ENCODE assay signal across 8 mouse cellular contexts in genomic region chr16:37868506-37869469, GRCm38 (mm10). TPM values are rescaled to one million over a fixed set of nuclear protein-coding genes. Genes with fewer than 3 reads are reported as not detected.
DNase-seq lines count a peak whose midpoint lies in the region; ATAC-seq and TF ChIP-seq lines count a peak whose summit lies in the region.

No protein-coding gene starts in this region.

- peaks cover 26% of the 10 kb centered on the region for H3K4me1 ChIP-seq in erythroblast, embryonic 14.5 days (ENCODE audit: control insufficient read depth)
- peaks cover 22% of the 10 kb centered on the region for H3K4me1 ChIP-seq in forebrain, postnatal 0 days (ENCODE audit: insufficient read depth)
- H3K4me1 ChIP-seq in limb, embryonic 11.5 days (ENCODE audit: control insufficient read depth, insufficient read depth, low read length) = peaks cover 6% of the 10 kb centered on the region; the same call in 1 of the 2 replicates
- peaks cover 31% of the 10 kb centered on the region for H3K4me1 ChIP-seq in midbrain, embryonic 10.5 days
- peaks cover 17% of the 10 kb centered on the region for H3K4me1 ChIP-seq in stomach, embryonic 16.5 days (ENCODE audit: control insufficient read depth, insufficient read depth, low read length)

- peak overlapping the region; percentile 95 for H3K9ac ChIP-seq in forebrain, postnatal 0 days
- peak overlapping the region; percentile 99 for H3K9ac ChIP-seq in limb, embryonic 11.5 days (ENCODE audit: low read length)
- H3K9ac ChIP-seq in stomach, embryonic 16.5 days (ENCODE audit: low read length) = peak overlapping the region; percentile 99

- peak overlapping the region; percentile 86 for H3K4me3 ChIP-seq in erythroblast, embryonic 14.5 days (replicated peaks)
- peak overlapping the region; percentile 98 for H3K4me3 ChIP-seq in forebrain, postnatal 0 days (ENCODE audit: low read depth, low read length)
- peak overlapping the region; percentile 98 for H3K4me3 ChIP-seq in limb, embryonic 11.5 days (ENCODE audit: low read depth, low read length)
- H3K4me3 ChIP-seq in midbrain, embryonic 10.5 days = peak overlapping the region; percentile 82
- H3K4me3 ChIP-seq in stomach, embryonic 16.5 days (replicated peaks; ENCODE audit: low read length) = peak overlapping the region; percentile 99

- under 1% methylated on average over 81 of the region's 87 CpGs for WGBS in forebrain, postnatal 0 days
- WGBS in limb, embryonic 11.5 days = under 1% methylated on average over 81 of the region's 87 CpGs
- under 1% methylated on average over 87 of the region's 87 CpGs for WGBS in midbrain, embryonic 10.5 days
- WGBS in stomach, embryonic 16.5 days = under 1% methylated on average over 87 of the region's 87 CpGs

- H3K4me2 ChIP-seq in forebrain, postnatal 0 days (ENCODE audit: low read depth) = peak overlapping the region; percentile 72
- H3K4me2 ChIP-seq in limb, embryonic 11.5 days (ENCODE audit: low read depth, severe bottlenecking) = peak overlapping the region; percentile 77
- peak overlapping the region; percentile 72 for H3K4me2 ChIP-seq in stomach, embryonic 16.5 days (ENCODE audit: low read depth, low read length)

- DNase-seq in brain, embryonic 18.5 days (ENCODE audit: low read depth, low spot score) = peak; percentile 58
- DNase-seq in forebrain, postnatal 0 days = peak; percentile 52
- peak; percentile 61 for DNase-seq in induced T-regulatory cell, adult 2 months (ENCODE audit: low read depth)
- DNase-seq in limb, embryonic 11.5 days (ENCODE audit: low spot score) = peak; percentile 82
- peak; percentile 84 for DNase-seq in midbrain, embryonic 10.5 days (ENCODE audit: low spot score)

- no peak for ATAC-seq in erythroblast, adult 5-6 weeks (replicated peaks; ENCODE audit: low FRiP score, poor library complexity, severe bottlenecking)
- peak; percentile 76 for ATAC-seq in forebrain, postnatal 0 days
- ATAC-seq in limb, embryonic 11.5 days (ENCODE audit: insufficient number of reproducible peaks, low FRiP score, low TSS enrichment, low read depth) = peak; percentile 63
- peak; percentile 71 for ATAC-seq in stomach, embryonic 16.5 days (ENCODE audit: insufficient read depth, low FRiP score)

- H3K27ac ChIP-seq in forebrain, postnatal 0 days (ENCODE audit: low read depth, low read length) = peak overlapping the region; percentile 100
- peak overlapping the region; percentile 98 for H3K27ac ChIP-seq in limb, embryonic 11.5 days (replicated peaks; ENCODE audit: low read depth, low read length)
- peak overlapping the region; percentile 98 for H3K27ac ChIP-seq in midbrain, embryonic 10.5 days (replicated peaks)
- H3K27ac ChIP-seq in stomach, embryonic 16.5 days (ENCODE audit: low read length) = peak overlapping the region; percentile 98

- no peaks in the 10 kb centered on the region for H3K27me3 ChIP-seq in erythroblast, embryonic 14.5 days (ENCODE audit: control insufficient read depth)
- no peaks in the 10 kb centered on the region for H3K27me3 ChIP-seq in forebrain, postnatal 0 days (ENCODE audit: insufficient read depth, low read length)
- no peaks in the 10 kb centered on the region for H3K27me3 ChIP-seq in limb, embryonic 11.5 days (ENCODE audit: control insufficient read depth, insufficient read depth, low read length)
- no peaks in the 10 kb centered on the region for H3K27me3 ChIP-seq in midbrain, embryonic 10.5 days (ENCODE audit: low read depth, poor library complexity, severe bottlenecking)
- H3K27me3 ChIP-seq in stomach, embryonic 16.5 days (ENCODE audit: control insufficient read depth, insufficient read depth, low read length) = no peaks in the 10 kb centered on the region

- no peaks in the 10 kb centered on the region for H3K9me3 ChIP-seq in erythroblast, embryonic 14.5 days (ENCODE audit: control insufficient read depth, low read length)
- no peaks in the 10 kb centered on the region for H3K9me3 ChIP-seq in forebrain, postnatal 0 days (ENCODE audit: low read length)
- H3K9me3 ChIP-seq in limb, embryonic 11.5 days (ENCODE audit: control insufficient read depth, low read length) = no peaks in the 10 kb centered on the region
- no peaks in the 10 kb centered on the region for H3K9me3 ChIP-seq in midbrain, embryonic 10.5 days (replicated peaks)
- no peaks in the 10 kb centered on the region; the same call in 1 of the 2 replicates for H3K9me3 ChIP-seq in stomach, embryonic 16.5 days (replicated peaks; ENCODE audit: control insufficient read depth, low read length)

- no peaks in the 10 kb centered on the region; the same call in 1 of the 2 replicates for H3K36me3 ChIP-seq in erythroblast, embryonic 14.5 days (ENCODE audit: control insufficient read depth)
- H3K36me3 ChIP-seq in forebrain, postnatal 0 days (ENCODE audit: insufficient read depth) = no peaks in the 10 kb centered on the region
- no peaks in the 10 kb centered on the region for H3K36me3 ChIP-seq in limb, embryonic 11.5 days (ENCODE audit: control insufficient read depth, insufficient read depth, low read length)
- peaks cover 33% of the 10 kb centered on the region for H3K36me3 ChIP-seq in midbrain, embryonic 10.5 days
- H3K36me3 ChIP-seq in stomach, embryonic 16.5 days (ENCODE audit: control insufficient read depth, insufficient read depth, low read length) = no peaks in the 10 kb centered on the region

- TF ChIP-seq CTCF in forebrain, postnatal 0 days (IDR thresholded peaks at IDR 0.05; ENCODE audit: low read depth) = peak; percentile 13; the same call in 1 of the 2 replicates

RNA-seq across cellular contexts. Expression of gene Lrrc58, which starts 0.6 kb away (rescaled TPM):
- 0.03 and 0.06 TPM in 2 replicates for polyA plus RNA-seq in erythroblast, embryonic 14.5 days (2012)
- total RNA-seq in erythroblast, adult 5-6 weeks (2015; ENCODE audit: low replicate concordance) = 7.9 and 17.1 TPM in 2 replicates
- total RNA-seq in erythroblast, adult 5-6 weeks (2017; ENCODE audit: low replicate concordance) = 5.6 and 8.1 TPM in 2 replicates
- total RNA-seq in forebrain, postnatal 0 days (2014; rRNA removed) = 66.5 and 97.5 TPM in 2 replicates
- 28.3 and 43.7 TPM in 2 replicates for polyA plus RNA-seq in forebrain, postnatal 0 days (2015; fragmentation: Nextera tagmentation; extraction: Ambion mirVana)
- polyA plus RNA-seq in limb, embryonic 11.5 days (2014; fragmentation: Nextera tagmentation; extraction: Ambion mirVana) = 67.4 and 73.9 TPM in 2 replicates
- 52.5 and 53.3 TPM in 2 replicates for polyA plus RNA-seq in midbrain, embryonic 10.5 days (2016; fragmentation: Nextera tagmentation; extraction: Ambion mirVana)
- polyA plus RNA-seq in stomach, embryonic 16.5 days (2015; fragmentation: Nextera tagmentation; extraction: Ambion mirVana) = 40.1 and 41.8 TPM in 2 replicates

RNA-seq across cellular contexts. Expression of gene Gm36028, which starts 7.8 kb away (rescaled TPM):
- polyA plus RNA-seq in erythroblast, embryonic 14.5 days (2012) = not detected in 2 replicates
- total RNA-seq in erythroblast, adult 5-6 weeks (2015; ENCODE audit: low replicate concordance) = not detected in 2 replicates
- total RNA-seq in erythroblast, adult 5-6 weeks (2017; ENCODE audit: low replicate concordance) = not detected in 2 replicates
- not detected in 2 replicates for total RNA-seq in forebrain, postnatal 0 days (2014; rRNA removed)
- 0.21 and 0.28 TPM in 2 replicates for polyA plus RNA-seq in forebrain, postnatal 0 days (2015; fragmentation: Nextera tagmentation; extraction: Ambion mirVana)
- not detected in 2 replicates for polyA plus RNA-seq in limb, embryonic 11.5 days (2014; fragmentation: Nextera tagmentation; extraction: Ambion mirVana)
- 0.25 and 0.34 TPM in 2 replicates for polyA plus RNA-seq in midbrain, embryonic 10.5 days (2016; fragmentation: Nextera tagmentation; extraction: Ambion mirVana)
- polyA plus RNA-seq in stomach, embryonic 16.5 days (2015; fragmentation: Nextera tagmentation; extraction: Ambion mirVana) = 0.72 and 1.4 TPM in 2 replicates

RNA-seq across cellular contexts. Expression of gene Gpr156, which starts 47.5 kb away (rescaled TPM):
- not detected in 2 replicates for polyA plus RNA-seq in erythroblast, embryonic 14.5 days (2012)
- not detected in 2 replicates for total RNA-seq in erythroblast, adult 5-6 weeks (2015; ENCODE audit: low replicate concordance)
- not detected in 2 replicates for total RNA-seq in erythroblast, adult 5-6 weeks (2017; ENCODE audit: low replicate concordance)
- 2.8 and 3.3 TPM in 2 replicates for total RNA-seq in forebrain, postnatal 0 days (2014; rRNA removed)
- polyA plus RNA-seq in forebrain, postnatal 0 days (2015; fragmentation: Nextera tagmentation; extraction: Ambion mirVana) = 1.5 and 2.3 TPM in 2 replicates
- polyA plus RNA-seq in limb, embryonic 11.5 days (2014; fragmentation: Nextera tagmentation; extraction: Ambion mirVana) = 0.78 and 0.80 TPM in 2 replicates
- 2.0 and 3.2 TPM in 2 replicates for polyA plus RNA-seq in midbrain, embryonic 10.5 days (2016; fragmentation: Nextera tagmentation; extraction: Ambion mirVana)
- 0.05 and 0.31 TPM in 2 replicates for polyA plus RNA-seq in stomach, embryonic 16.5 days (2015; fragmentation: Nextera tagmentation; extraction: Ambion mirVana)

Comparison
In these comparisons a context has a peak if more than half of its experiments do, and no peak if none do; other contexts are left out.
1. RNA of gene Lrrc58, which starts 0.6 kb away (polyA plus RNA-seq): 67.4 to 73.9 TPM in limb, embryonic 11.5 days, 52.5 to 53.3 TPM in midbrain, embryonic 10.5 days, 28.3 to 43.7 TPM in forebrain, postnatal 0 days and 40.1 to 41.8 TPM in stomach, embryonic 16.5 days; 0.03 to 0.06 TPM in erythroblast, embryonic 14.5 days; every median in the first group is over 10 times any median in the second.
2. Peak in every context shown above with its lines, with median percentiles within 50 percentile points of each other: H3K4me3 ChIP-seq, DNase-seq, H3K27ac ChIP-seq, H3K4me2 ChIP-seq and H3K9ac ChIP-seq.